Mouse (Mus musculus) gonadal fat pad, adult 2 months (tissue): Measurements from ENCODE around the gene Gm21833. TPM values are rescaled to one million over a fixed set of nuclear protein-coding genes. Genes with fewer than 3 reads are reported as not detected.
"Not testable (repeated sequence)": the region's sequence is repeated elsewhere in the genome, so short reads cannot be mapped to it uniquely, and the experiment has no call there.

Source experiments
- DNase-seq: peaks from one replicate; pipeline ENCODE4 v3.0.0-alpha.2; 2012; ENCODE audit warnings: low read depth
- polyA plus RNA-seq: library from polyadenylated mRNA; depleted of rRNA; stranded (reverse); fragments of >200 nt; gene quantifications from 2 replicates; pipeline ENCODE4 v1.2.3, GENCODE M21; 2012; rRNA removed

The Gm21833 gene
- not detected in 2 replicates for polyA plus RNA-seq

GRCm38 (mm10) chr16:82828082-82828481, at the start of gene Gm21833:
Gm21833 (plus strand) TSS chr16:82828382.
- DNase-seq, result not testable (repeated sequence)

DNA sequence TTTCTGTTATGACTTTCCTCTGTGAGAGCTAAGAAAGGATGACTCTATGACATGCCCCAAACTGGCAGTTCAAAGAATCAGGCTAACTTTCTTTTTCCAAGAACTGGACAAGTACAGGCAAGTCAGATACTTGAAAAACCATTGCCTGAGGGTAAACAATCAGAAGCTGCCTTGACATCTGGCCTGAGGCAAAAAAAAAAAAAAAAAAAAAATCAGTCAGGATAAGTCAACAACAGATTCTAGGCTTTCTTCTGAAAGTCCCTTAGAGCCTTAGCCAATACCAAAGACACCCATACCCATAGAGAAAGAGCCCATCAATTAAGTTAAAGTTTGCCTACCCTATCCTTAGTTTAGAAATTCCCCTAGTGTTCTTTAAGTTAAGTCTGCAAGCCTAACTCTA, 38.7 kb upstream of the Gm21833 start:
- no peak for DNase-seq

DNA sequence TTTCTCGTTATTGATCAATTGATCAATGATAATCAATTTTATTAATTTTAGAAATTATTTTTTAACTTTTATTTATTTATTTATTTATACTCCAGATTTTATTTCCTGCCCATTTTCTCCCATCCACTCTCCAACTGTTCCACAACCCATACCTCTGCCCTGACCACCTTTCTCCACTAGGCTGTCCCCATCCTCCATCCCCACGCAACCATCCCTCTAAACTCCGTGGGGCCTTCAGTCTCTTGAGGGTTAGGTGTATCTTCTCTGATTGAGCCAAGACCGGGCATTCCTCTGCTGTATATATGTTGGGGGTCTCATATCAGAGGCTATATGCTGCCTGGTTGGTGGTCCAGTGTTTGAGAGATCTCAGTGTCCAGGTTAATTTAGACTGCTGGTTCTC, 31.7 kb upstream of the Gm21833 start:
- DNase-seq, result no peak

GRCm38 (mm10) chr16:82815255-82815654, 12.9 kb upstream of the Gm21833 start:
- no peak for DNase-seq

- DNase-seq, result no peak
Measured at GRCm38 (mm10) chr16:82816615-82817014, 11.6 kb upstream of the Gm21833 start.

DNA sequence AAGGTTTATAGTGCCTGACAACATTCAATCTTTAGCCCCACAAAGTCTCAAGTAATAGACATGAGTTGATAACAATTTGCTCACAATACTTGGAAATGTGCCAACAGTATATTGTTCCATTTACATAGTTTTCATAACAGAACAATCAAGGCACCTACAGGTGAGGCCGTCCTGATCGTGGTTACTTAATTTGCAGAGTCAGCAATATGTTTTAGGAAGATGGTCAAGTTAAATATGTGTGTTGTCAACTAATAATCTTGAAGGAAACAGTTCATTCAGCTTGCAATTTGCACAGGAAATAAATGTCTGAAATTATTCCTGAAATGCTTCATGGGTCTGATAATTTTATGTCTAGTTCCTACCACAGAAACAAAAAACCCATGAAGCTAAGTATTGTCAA, 27.6 kb downstream of the Gm21833 start:
- no peak for DNase-seq

GRCm38 (mm10) chr16:82864590-82864989, 36.4 kb downstream of the Gm21833 start:
- DNase-seq, result no peak
